Mouse (Mus musculus) limb, embryonic 14.5 days (tissue): ENCODE measurements at regions not wholly inside any gene's neighbourhood (a gene's known extent, or its start where the extent isn't known, plus 50 kb on each side); places are given as distances from the start of the nearest gene placed in this dataset.
A peak's percentile ranks its signal among the peaks of the same experiment; 100 is the strongest.

Experiments
- ATAC-seq: fragments of 200-750 bp; cut with Nextera tagmentation; 2 replicates; pipeline ENCODE4 v1.8.0; 2017; ENCODE audit warnings: low read depth, moderate number of reproducible peaks, moderate TSS enrichment; ENCODE audit not compliant: low FRiP score
- DNase-seq: peaks from one replicate; pipeline ENCODE4 v3.0.0-alpha.2; 2015; ENCODE audit warnings: low spot score
- H3K27ac ChIP-seq: fragments of 300-500 bp; sonication (generic); replicated peaks from 2 replicates; pipeline ENCODE4 v1.5.1; 2014; ENCODE audit warnings: low read depth, mild to moderate bottlenecking, low read length, moderate library complexity, mixed read lengths
- H3K27me3 ChIP-seq: fragments of 300-500 bp; sonication (generic); 2 replicates; pipeline ENCODE4 v1.6.1; 2014; ENCODE audit warnings: low read length, mixed read lengths; ENCODE audit not compliant: control insufficient read depth, insufficient read depth
- H3K36me3 ChIP-seq: fragments of 300-500 bp; sonication (generic); 2 replicates; pipeline ENCODE4 v1.6.1; 2014; ENCODE audit warnings: mild to moderate bottlenecking, low read length, moderate library complexity, mixed read lengths; ENCODE audit not compliant: control insufficient read depth, insufficient read depth
- H3K4me1 ChIP-seq: fragments of 300-500 bp; sonication (generic); 2 replicates; pipeline ENCODE4 v1.6.1; 2014; ENCODE audit warnings: antibody characterized with exemption, low read length, mixed read lengths; ENCODE audit not compliant: control insufficient read depth, insufficient read depth
- H3K4me2 ChIP-seq: fragments of 300-500 bp; sonication (generic); replicated peaks from 2 replicates; pipeline ENCODE4 v1.6.1; 2014; ENCODE audit warnings: low read depth, mild to moderate bottlenecking, low read length, moderate library complexity; ENCODE audit not compliant: severe bottlenecking
- H3K4me3 ChIP-seq: fragments of 300-500 bp; sonication (generic); replicated peaks from 2 replicates; pipeline ENCODE4 v1.5.1; 2014; ENCODE audit warnings: low read length
- H3K9ac ChIP-seq: fragments of 300-500 bp; sonication (generic); 2 replicates; pipeline ENCODE4 v1.6.1; 2014; ENCODE audit warnings: mild to moderate bottlenecking, low read depth, low read length, moderate library complexity; ENCODE audit not compliant: severe bottlenecking
- H3K9me3 ChIP-seq: fragments of 300-500 bp; sonication (generic); 2 replicates; pipeline ENCODE4 v1.6.1; 2016; ENCODE audit warnings: low read length; ENCODE audit not compliant: control insufficient read depth
- POLR2A ChIP-seq: fragments of 200-500 bp; IDR thresholded peaks from 2 replicates; pipeline ENCODE4 v1.8.0; 2012; ENCODE audit warnings: inconsistent platforms, mild to moderate bottlenecking, moderate library complexity, borderline replicate concordance; ENCODE audit not compliant: insufficient read depth, insufficient read length; ENCODE audit errors: extremely low read depth
- WGBS: fragments of 180-500 bp; shearing (Covaris S2); extraction: QIAGEN DNeasy Blood & Tissue Kit; methylation state at CpG from one replicate; pipeline ENCODE4 v1.1.7; 2014; 5-methylcytosine and 5-hydroxymethylcytosine counted together

- no peak overlapping the region for H3K4me2 ChIP-seq
- no peak overlapping the region for H3K27ac ChIP-seq
- TF ChIP-seq POLR2A, result no peak
- DNase-seq (no peak), ATAC-seq (no peak)
- H3K4me3 ChIP-seq, result no peak overlapping the region
- no peaks in the 10 kb centered on the region; the same call in 1 of the 2 replicates for H3K27me3 ChIP-seq
- H3K4me1 ChIP-seq, result no peaks in the 10 kb centered on the region
- no peaks in the 10 kb centered on the region for H3K9me3 ChIP-seq
- no peak overlapping the region for H3K9ac ChIP-seq
- WGBS, result 85% methylated on average over 8 of the region's 8 CpGs
- no peaks in the 10 kb centered on the region for H3K36me3 ChIP-seq
These were observed 74.5 kb upstream of the Tmem164 start for GRCm38 (mm10) chrX:142606595-142607205.

- ATAC-seq (no peak), DNase-seq (no peak)
- Histone ChIP-seq H3K4me1 (no peaks in the 10 kb centered on the region), H3K4me2 (no peak overlapping the region), H3K9ac (no peak overlapping the region), H3K9me3 (no peaks in the 10 kb centered on the region), H3K27me3 (no peaks in the 10 kb centered on the region), H3K36me3 (no peaks in the 10 kb centered on the region), H3K4me3 (no peak overlapping the region), H3K27ac (no peak overlapping the region)
- WGBS, result 82% methylated on average over 11 of the region's 11 CpGs
- no peak for TF ChIP-seq POLR2A
These were observed 64.9 kb upstream of the Tmem164 start for GRCm38 (mm10) chrX:142616189-142616872.

DNA sequence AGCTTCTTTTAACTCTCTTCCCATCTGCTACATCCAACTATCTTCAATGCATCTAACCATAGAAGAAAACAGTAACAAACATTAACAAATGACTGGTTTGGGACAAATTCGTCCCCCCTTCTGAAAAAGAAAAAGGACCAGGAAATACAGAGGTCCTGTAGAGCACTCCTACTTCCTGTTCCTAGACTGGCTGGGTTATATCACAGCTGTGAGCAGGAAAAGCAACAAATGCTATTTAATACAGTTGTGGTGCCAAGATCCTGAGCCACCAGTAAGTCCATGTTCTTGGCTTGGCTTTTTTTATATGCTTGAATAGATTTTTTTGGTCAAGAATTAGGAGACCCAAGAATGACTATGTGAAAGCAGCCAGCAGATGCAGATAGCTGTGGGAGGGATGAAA is 62.8 kb upstream of the Tmem164 start:
- H3K27ac ChIP-seq, result no peak overlapping the region
- DNase-seq, result no peak
- H3K9me3 ChIP-seq, result no peaks in the 10 kb centered on the region
- H3K4me2 ChIP-seq, result no peak overlapping the region
- TF ChIP-seq POLR2A, result no peak
- no peaks in the 10 kb centered on the region for H3K36me3 ChIP-seq
- no peak overlapping the region for H3K4me3 ChIP-seq
- no peaks in the 10 kb centered on the region for H3K4me1 ChIP-seq
- 64% methylated on average over 1 of the region's 1 CpGs for WGBS
- no peaks in the 10 kb centered on the region for H3K27me3 ChIP-seq
- no peak for ATAC-seq
- no peak overlapping the region for H3K9ac ChIP-seq

DNA sequence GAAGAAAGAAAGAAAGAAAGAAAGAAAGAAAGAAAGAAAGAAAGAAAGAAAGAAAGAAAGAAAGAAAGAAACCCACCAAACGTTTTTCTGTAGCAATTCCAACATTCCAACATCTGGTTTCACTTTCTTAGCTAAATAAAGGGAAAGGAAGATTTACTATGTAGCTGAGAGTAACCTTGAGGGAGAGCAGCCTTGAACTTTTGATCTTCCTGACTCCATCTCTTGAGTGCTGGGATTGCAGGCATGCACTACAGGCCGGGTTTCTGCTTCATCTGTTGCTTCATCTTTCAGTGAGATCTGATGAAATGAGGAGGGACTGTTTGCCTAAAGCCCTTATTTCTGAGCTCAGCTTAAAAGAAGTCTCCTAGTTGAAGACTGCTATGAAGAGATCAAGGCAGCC is 57.8 kb upstream of the Tmem164 start:
- ATAC-seq (peak; percentile 71; the same call in 1 of the 2 replicates), DNase-seq (peak; percentile 60)
- H3K9me3 ChIP-seq, result no peaks in the 10 kb centered on the region
- H3K9ac ChIP-seq, result no peak overlapping the region
- H3K4me1 ChIP-seq, result 0 out of 2 replicates have a peak, but pooled peaks cover 6% of the 10 kb centered on the region
- H3K27me3 ChIP-seq, result no peaks in the 10 kb centered on the region
- no peak overlapping the region for H3K4me3 ChIP-seq
- 11% methylated on average over 2 of the region's 2 CpGs for WGBS
- H3K36me3 ChIP-seq, result no peaks in the 10 kb centered on the region
- no peak for TF ChIP-seq POLR2A
- H3K4me2 ChIP-seq, result no peak overlapping the region
- peak overlapping the region; percentile 73 for H3K27ac ChIP-seq

DNA sequence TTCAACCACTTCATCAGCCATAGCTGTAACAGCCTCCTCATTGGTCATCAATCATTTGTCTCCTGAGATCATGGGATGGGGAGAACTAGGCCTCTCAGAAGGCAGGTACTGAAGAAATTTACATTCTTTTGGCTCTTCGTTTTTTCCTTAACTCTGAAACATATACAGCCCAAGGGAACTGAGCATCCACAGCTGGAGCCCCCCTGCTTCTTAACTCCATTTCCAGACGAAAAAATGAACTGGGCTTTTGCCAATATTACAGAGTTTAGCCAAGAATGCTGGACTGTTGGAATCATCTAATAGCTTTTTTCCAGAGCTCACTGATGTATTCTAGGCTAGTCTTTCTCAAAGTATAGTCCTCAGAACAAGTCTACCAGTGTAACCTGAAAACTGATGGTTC is 57.3 kb upstream of the Tmem164 start:
- Histone ChIP-seq H3K4me3 (no peak overlapping the region), H3K27ac (peak overlapping the region; percentile 73; the same call in 1 of the 2 replicates)
- no peak for TF ChIP-seq POLR2A

More for the DNA sequence above, 57.3 kb upstream of the Tmem164 start:
- 20% methylated on average over 2 of the region's 2 CpGs for WGBS
- ATAC-seq (peak; percentile 80), DNase-seq (peak; percentile 85)
- H3K4me1 ChIP-seq, result 0 out of 2 replicates have a peak, but pooled peaks cover 6% of the 10 kb centered on the region
- no peak overlapping the region for H3K9ac ChIP-seq
- no peaks in the 10 kb centered on the region for H3K36me3 ChIP-seq
- H3K4me2 ChIP-seq, result no peak overlapping the region
- no peaks in the 10 kb centered on the region for H3K9me3 ChIP-seq
- H3K27me3 ChIP-seq, result no peaks in the 10 kb centered on the region
